Mouse (Mus musculus): ENCODE data around the gene Tent5a. TPM values are rescaled to one million over a fixed set of nuclear protein-coding genes. Genes with fewer than 3 reads are reported as not detected.

Gene Tent5a
- polyA plus RNA-seq, 1 experiment from 2014 or later: 1.5 TPM

DNA sequence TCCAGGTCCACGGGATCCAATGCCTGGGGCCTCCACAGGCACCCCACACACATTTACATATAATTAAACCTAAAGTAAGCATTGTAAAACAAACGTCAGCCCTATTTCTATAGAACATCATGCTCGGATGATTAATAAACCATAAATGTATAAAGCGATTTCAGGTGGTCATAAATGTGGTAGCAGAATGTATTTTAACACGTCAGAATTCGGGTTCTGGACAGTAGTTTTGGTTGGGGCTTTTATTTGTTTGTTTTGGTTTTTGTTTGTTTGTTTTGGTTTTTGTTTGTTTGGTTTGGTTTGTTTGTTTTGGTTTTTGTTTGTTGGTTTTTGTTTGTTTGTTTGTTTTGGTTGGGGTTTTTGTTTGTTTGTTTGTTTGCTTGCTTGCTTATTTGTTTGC lies 14.7 kb downstream of the Tent5a start, which contains the start of gene Gm11114:
Gene Gm11114 (plus strand): TSS at position 301 of the 400 bp plus-strand sequence.
- ChIA-PET POLR2A (no interaction called here), CTCF (interaction anchor here (1.0 kb wide), 1 partner anchor 10 kb away, joined by 4 read pairs; no protein-coding TSS in a partner anchor)
- no peak for ATAC-seq
- in situ Hi-C loops (cut with MboI; ENCODE audit: low pct_unique_long_range_greater_than_20kb): no loop called here
- H3K27me3 ChIP-seq: no peaks in the 10 kb centered on the region
- no peak for TF ChIP-seq CTCF (IDR thresholded peaks at IDR 0.05)
- no peak for DNase-seq (ENCODE audit: low read depth, low spot score)

- POLR2A ChIA-PET: no interaction called here
- TF ChIP-seq CTCF (IDR thresholded peaks at IDR 0.05): no peak
- no peaks in the 10 kb centered on the region for H3K27me3 ChIP-seq
- DNase-seq (ENCODE audit: low read depth, low spot score) (no peak), ATAC-seq (no peak)
- CTCF ChIA-PET: no interaction called here
- in situ Hi-C loops (cut with MboI; ENCODE audit: low pct_unique_long_range_greater_than_20kb): no loop called here
Observed at GRCm38 (mm10) chr9:85303378-85303777, 23.8 kb downstream of the Tent5a start.

GRCm38 (mm10) chr9:85302849-85303248 lies 24.3 kb downstream of the Tent5a start:
- ATAC-seq (no peak), DNase-seq (ENCODE audit: low read depth, low spot score) (no peak)
- TF ChIP-seq CTCF (IDR thresholded peaks at IDR 0.05): no peak
- CTCF ChIA-PET: no interaction called here
- in situ Hi-C loops (cut with MboI; ENCODE audit: low pct_unique_long_range_greater_than_20kb): no loop called here
- no peaks in the 10 kb centered on the region for H3K27me3 ChIP-seq
- POLR2A ChIA-PET: no interaction called here

GRCm38 (mm10) chr9:85274114-85274513 lies 53.0 kb downstream of the Tent5a start:
- in situ Hi-C loops (cut with MboI; ENCODE audit: low pct_unique_long_range_greater_than_20kb): no loop called here
- DNase-seq (ENCODE audit: low read depth, low spot score) (no peak), ATAC-seq (peak; percentile 51)

More at GRCm38 (mm10) chr9:85274114-85274513, 53.0 kb downstream of the Tent5a start:
- no peak for TF ChIP-seq CTCF (IDR thresholded peaks at IDR 0.05)
- CTCF ChIA-PET: no interaction called here
- no peaks in the 10 kb centered on the region for H3K27me3 ChIP-seq
- POLR2A ChIA-PET: no interaction called here

Other genes starting within 250 kb of the Tent5a start
- not detected for gene Gm11114, start 14.6 kb downstream of the Tent5a start, polyA plus RNA-seq (2021)

Data from Patski (cell line).